Mouse (Mus musculus): ENCODE measurements around the gene Olfr1366. TPM values are rescaled to one million over a fixed set of nuclear protein-coding genes. Genes with fewer than 3 reads are reported as not detected.

The Olfr1366 gene
- polyA plus RNA-seq, 1 experiment from 2014 or later: 0.21 TPM

DNA sequence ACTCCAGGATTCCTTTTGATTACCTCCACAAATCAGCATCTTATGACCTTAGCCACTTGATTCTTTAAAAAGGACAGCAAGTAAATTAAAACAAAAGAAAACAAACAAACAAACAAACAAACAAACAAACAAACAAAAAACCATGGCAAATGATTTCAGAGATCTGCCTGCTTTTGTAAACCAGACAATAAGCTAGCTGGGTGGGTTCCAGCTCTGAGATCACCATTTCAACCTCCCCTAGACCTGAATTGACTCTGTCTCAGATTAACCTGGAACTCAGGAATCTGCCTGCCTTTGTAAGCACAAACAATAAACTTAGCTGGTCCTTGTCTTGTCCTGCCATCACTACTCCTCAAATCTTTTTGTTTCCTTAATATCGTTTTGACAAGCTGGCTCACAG is 55.7 kb downstream of the Olfr1366 start:
- peaks cover 8% of the 10 kb centered on the region; the same call in 1 of the 2 replicates for H3K36me3 ChIP-seq (replicated peaks)
- no peaks in the 10 kb centered on the region for H3K4me1 ChIP-seq
- H3K27me3 ChIP-seq (replicated peaks; ENCODE audit: low read depth, poor library complexity, severe bottlenecking): no peaks in the 10 kb centered on the region
- no peak for DNase-seq (ENCODE audit: low spot score)
- H3K27ac ChIP-seq (replicated peaks): no peak overlapping the region
- 90% methylated on average over 1 of the region's 1 CpGs for WGBS
- no peak overlapping the region for H3K4me3 ChIP-seq
- 0 out of 2 replicates have a peak, but pooled peaks cover 4% of the 10 kb centered on the region for H3K9me3 ChIP-seq

Other genes starting within 250 kb of the Olfr1366 start
- 0.24 and 0.36 TPM in 2 replicates for gene Gpx6, start 230.7 kb downstream of the Olfr1366 start, polyA plus RNA-seq (2016; fragmentation: Nextera tagmentation; extraction: Ambion mirVana)
- gene Olfr1367, start 195.9 kb downstream of the Olfr1366 start, polyA plus RNA-seq (2016; fragmentation: Nextera tagmentation; extraction: Ambion mirVana): not detected in 2 replicates
- 19.3 and 20.4 TPM in 2 replicates for gene Zscan12, start 180.0 kb downstream of the Olfr1366 start, polyA plus RNA-seq (2016; fragmentation: Nextera tagmentation; extraction: Ambion mirVana)
- gene Zkscan3, start 140.1 kb downstream of the Olfr1366 start, polyA plus RNA-seq (2016; fragmentation: Nextera tagmentation; extraction: Ambion mirVana): 91.5 and 91.9 TPM in 2 replicates
- gene Pgbd1, start 101.8 kb downstream of the Olfr1366 start, polyA plus RNA-seq (2016; fragmentation: Nextera tagmentation; extraction: Ambion mirVana): 4.2 and 4.9 TPM in 2 replicates
- 29.4 and 29.9 TPM in 2 replicates for gene Zscan26, start 89.1 kb downstream of the Olfr1366 start, polyA plus RNA-seq (2016; fragmentation: Nextera tagmentation; extraction: Ambion mirVana)
- 1.3 and 2.0 TPM in 2 replicates for gene Nkapl, start 74.3 kb downstream of the Olfr1366 start, polyA plus RNA-seq (2016; fragmentation: Nextera tagmentation; extraction: Ambion mirVana)
- gene Zkscan4, start 63.9 kb downstream of the Olfr1366 start, polyA plus RNA-seq (2016; fragmentation: Nextera tagmentation; extraction: Ambion mirVana): 3.0 and 3.5 TPM in 2 replicates
- gene Gm10065, start 63.4 kb downstream of the Olfr1366 start, polyA plus RNA-seq (2016; fragmentation: Nextera tagmentation; extraction: Ambion mirVana): not detected in 2 replicates
- 0.63 TPM in 1 of 2 replicates, not detected in the other for gene AK157302, start 47.6 kb downstream of the Olfr1366 start, polyA plus RNA-seq (2016; fragmentation: Nextera tagmentation; extraction: Ambion mirVana)
- 4.3 and 5.3 TPM in 2 replicates for gene Gm11273, start 41.4 kb downstream of the Olfr1366 start, polyA plus RNA-seq (2016; fragmentation: Nextera tagmentation; extraction: Ambion mirVana)
- 7.6 and 7.8 TPM in 2 replicates for gene Zkscan8, start 11.7 kb downstream of the Olfr1366 start, polyA plus RNA-seq (2016; fragmentation: Nextera tagmentation; extraction: Ambion mirVana)
- gene Olfr1535, start 17.1 kb upstream of the Olfr1366 start, polyA plus RNA-seq (2016; fragmentation: Nextera tagmentation; extraction: Ambion mirVana): not detected in 2 replicates
- gene Olfr1364, start 39.0 kb upstream of the Olfr1366 start, polyA plus RNA-seq (2016; fragmentation: Nextera tagmentation; extraction: Ambion mirVana): not detected in 2 replicates
- gene Olfr1362, start 71.2 kb upstream of the Olfr1366 start, polyA plus RNA-seq (2016; fragmentation: Nextera tagmentation; extraction: Ambion mirVana): not detected in 2 replicates
- gene Olfr11, start 99.7 kb upstream of the Olfr1366 start, polyA plus RNA-seq (2016; fragmentation: Nextera tagmentation; extraction: Ambion mirVana): not detected in 2 replicates
- not detected in 2 replicates for gene Olfr1361, start 120.6 kb upstream of the Olfr1366 start, polyA plus RNA-seq (2016; fragmentation: Nextera tagmentation; extraction: Ambion mirVana)
- gene Olfr1360, start 134.6 kb upstream of the Olfr1366 start, polyA plus RNA-seq (2016; fragmentation: Nextera tagmentation; extraction: Ambion mirVana): not detected in 2 replicates
- not detected in 2 replicates for gene Olfr1359, start 155.3 kb upstream of the Olfr1366 start, polyA plus RNA-seq (2016; fragmentation: Nextera tagmentation; extraction: Ambion mirVana)
- 1.6 and 3.1 TPM in 2 replicates for gene Hist1h2bl, start 173.3 kb upstream of the Olfr1366 start, polyA plus RNA-seq (2016; fragmentation: Nextera tagmentation; extraction: Ambion mirVana)
- gene Hist1h2ai, start 173.6 kb upstream of the Olfr1366 start, polyA plus RNA-seq (2016; fragmentation: Nextera tagmentation; extraction: Ambion mirVana): 30.5 and 32.2 TPM in 2 replicates
- gene Hist1h3h, start 174.9 kb upstream of the Olfr1366 start, polyA plus RNA-seq (2016; fragmentation: Nextera tagmentation; extraction: Ambion mirVana): 10.7 and 12.8 TPM in 2 replicates
- 5.7 and 6.0 TPM in 2 replicates for gene Hist1h2bm, start 179.2 kb upstream of the Olfr1366 start, polyA plus RNA-seq (2016; fragmentation: Nextera tagmentation; extraction: Ambion mirVana)
- gene Hist1h4j, start 192.3 kb upstream of the Olfr1366 start, polyA plus RNA-seq (2016; fragmentation: Nextera tagmentation; extraction: Ambion mirVana): 0.93 and 1.3 TPM in 2 replicates
- 3.9 and 7.1 TPM in 2 replicates for gene Hist1h4k, start 207.7 kb upstream of the Olfr1366 start, polyA plus RNA-seq (2016; fragmentation: Nextera tagmentation; extraction: Ambion mirVana)
- 18.6 and 21.7 TPM in 2 replicates for gene Hist1h2ak, start 211.0 kb upstream of the Olfr1366 start, polyA plus RNA-seq (2016; fragmentation: Nextera tagmentation; extraction: Ambion mirVana)
- gene Hist1h2bn, start 211.3 kb upstream of the Olfr1366 start, polyA plus RNA-seq (2016; fragmentation: Nextera tagmentation; extraction: Ambion mirVana): 3.6 and 4.0 TPM in 2 replicates
- 34.8 and 36.2 TPM in 2 replicates for gene Hist1h1b, start 237.8 kb upstream of the Olfr1366 start, polyA plus RNA-seq (2016; fragmentation: Nextera tagmentation; extraction: Ambion mirVana)
- 102 and 103 TPM in 2 replicates for gene Hist1h3i, start 240.6 kb upstream of the Olfr1366 start, polyA plus RNA-seq (2016; fragmentation: Nextera tagmentation; extraction: Ambion mirVana)
- 10.9 and 18.0 TPM in 2 replicates for gene Hist1h2an, start 244.4 kb upstream of the Olfr1366 start, polyA plus RNA-seq (2016; fragmentation: Nextera tagmentation; extraction: Ambion mirVana)
- gene Hist1h2bp, start 244.7 kb upstream of the Olfr1366 start, polyA plus RNA-seq (2016; fragmentation: Nextera tagmentation; extraction: Ambion mirVana): 3.1 and 3.2 TPM in 2 replicates